Mouse (Mus musculus): ENCODE results near the gene Eme1.

The Eme1 gene

DNA sequence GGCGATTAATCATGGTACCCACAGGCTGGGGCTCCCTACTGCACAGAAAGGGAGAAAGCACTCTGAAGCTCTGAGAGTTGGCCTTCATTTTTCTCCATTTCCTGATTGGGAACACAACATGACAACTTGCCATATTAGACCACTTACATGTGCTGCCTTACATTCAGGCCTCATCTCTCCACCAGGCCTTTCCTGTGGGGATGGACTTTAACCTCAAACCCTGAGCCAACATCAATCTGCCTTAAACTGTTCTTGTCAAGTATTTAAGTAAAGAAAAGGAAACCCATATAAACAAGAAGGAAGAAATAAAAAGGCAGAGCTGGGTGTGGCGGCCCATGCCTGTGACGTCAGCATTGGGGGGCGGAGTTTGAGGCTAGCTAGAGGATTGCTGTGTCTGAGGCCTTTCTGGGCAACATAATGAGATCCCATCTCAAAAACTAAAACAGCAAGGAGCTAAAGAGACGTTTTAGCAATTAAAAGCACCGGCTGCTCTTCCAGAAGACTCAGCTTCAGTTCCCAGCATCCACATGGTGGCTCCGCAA, 57.4 kb downstream of the Eme1 start:
- DNase-seq = no peak
